Mouse (Mus musculus) left cerebral cortex, adult 8-10 months (tissue): ENCODE measurements at regions not wholly inside any gene's neighbourhood (a gene's known extent, or its start where the extent isn't known, plus 50 kb on each side); places are given as distances from the start of the nearest gene placed in this dataset.
"Not testable (repeated sequence)": the region's sequence is repeated elsewhere in the genome, so short reads cannot be mapped to it uniquely, and the experiment has no call there.

Experiments
- DNase-seq, 2 experiments: peaks; one replicate each; pipeline ENCODE4 v3.0.0; 2022; ENCODE audit warnings: low spot score in 2 of 2

GRCm38 (mm10) chr12:93812963-93813733 lies 1878.9 kb upstream of the Flrt2 start:
- DNase-seq, result peak in 1 of 2 experiments; percentile 4

GRCm38 (mm10) chr12:93850944-93851520 lies 1841.0 kb upstream of the Flrt2 start:
- DNase-seq, result no peak

- no peak for DNase-seq
Measured at GRCm38 (mm10) chr12:93851660-93852059, 1840.4 kb upstream of the Flrt2 start.

GRCm38 (mm10) chr12:93885946-93886345 lies 1806.1 kb upstream of the Flrt2 start:
- DNase-seq, result no peak

GRCm38 (mm10) chr12:93890109-93890508 lies 1801.9 kb upstream of the Flrt2 start:
- no peak for DNase-seq

GRCm38 (mm10) chr12:93928541-93929238 lies 1763.3 kb upstream of the Flrt2 start:
- DNase-seq, result not testable (repeated sequence)

- DNase-seq, result not testable (repeated sequence)
Measured at GRCm38 (mm10) chr12:93929239-93929563, 1762.8 kb upstream of the Flrt2 start.

- DNase-seq, result not testable (repeated sequence)
Measured at GRCm38 (mm10) chr12:93930242-93930641, 1761.8 kb upstream of the Flrt2 start.

GRCm38 (mm10) chr12:93960869-93961268 lies 1731.2 kb upstream of the Flrt2 start:
- no peak for DNase-seq

GRCm38 (mm10) chr12:93981307-93981706 lies 1710.7 kb upstream of the Flrt2 start:
- no peak for DNase-seq

- no peak for DNase-seq
Measured at GRCm38 (mm10) chr12:93991531-93991930, 1700.5 kb upstream of the Flrt2 start.

GRCm38 (mm10) chr12:93993875-93994274 lies 1698.2 kb upstream of the Flrt2 start:
- DNase-seq, result no peak

GRCm38 (mm10) chr12:94015946-94016345 lies 1676.1 kb upstream of the Flrt2 start:
- no peak for DNase-seq

GRCm38 (mm10) chr12:94031364-94031763 lies 1660.7 kb upstream of the Flrt2 start:
- DNase-seq, result no peak

- DNase-seq, result no peak
Measured at GRCm38 (mm10) chr12:94047972-94048371, 1644.1 kb upstream of the Flrt2 start.

GRCm38 (mm10) chr12:94057767-94058166 lies 1634.3 kb upstream of the Flrt2 start:
- peak in 1 of 2 experiments; percentile 7 for DNase-seq

GRCm38 (mm10) chr12:94059641-94060040 lies 1632.4 kb upstream of the Flrt2 start:
- DNase-seq, result no peak

GRCm38 (mm10) chr12:94060336-94060735 lies 1631.7 kb upstream of the Flrt2 start:
- DNase-seq, result no peak

GRCm38 (mm10) chr12:94066444-94067152 lies 1625.4 kb upstream of the Flrt2 start:
- DNase-seq, result no peak

- DNase-seq, result no peak
Measured at GRCm38 (mm10) chr12:94070940-94071505, 1621.0 kb upstream of the Flrt2 start.

GRCm38 (mm10) chr12:94105582-94106162 lies 1586.4 kb upstream of the Flrt2 start:
- no peak for DNase-seq
